Mouse (Mus musculus): ENCODE measurements at regions not wholly inside any gene's neighbourhood (a gene's known extent, or its start where the extent isn't known, plus 50 kb on each side); places are given as distances from the start of the nearest gene placed in this dataset.

GRCm38 (mm10) chr13:11432465-11433339 lies 674.0 kb downstream of the Ryr2 start:
- no peak overlapping the region for H3K4me3 ChIP-seq (ENCODE audit: low read depth, low read length)
- H3K9ac ChIP-seq (ENCODE audit: low read depth, poor library complexity, severe bottlenecking) = no peak overlapping the region
- H3K4me1 ChIP-seq (ENCODE audit: control insufficient read depth, insufficient read depth, low read length) = no peaks in the 10 kb centered on the region
- H3K36me3 ChIP-seq (ENCODE audit: control insufficient read depth, insufficient read depth, low read length, poor library complexity, severe bottlenecking) = no peaks in the 10 kb centered on the region
- no peaks in the 10 kb centered on the region for H3K27me3 ChIP-seq (ENCODE audit: control insufficient read depth, insufficient read depth, low read length, poor library complexity, severe bottlenecking)
- TF ChIP-seq EP300 (IDR thresholded peaks at IDR 0.05; ENCODE audit: insufficient read depth, low read depth, low read length) (no peak), CTCF (IDR thresholded peaks at IDR 0.05; ENCODE audit: low read depth, low read length) (no peak)
- H3K27ac ChIP-seq (ENCODE audit: insufficient read depth, low read length) = no peak overlapping the region
- H3K9me3 ChIP-seq (replicated peaks; ENCODE audit: control insufficient read depth, insufficient read depth, low read length, poor library complexity, severe bottlenecking) = no peaks in the 10 kb centered on the region

- no peak overlapping the region for H3K9ac ChIP-seq (ENCODE audit: low read depth, poor library complexity, severe bottlenecking)
- H3K27ac ChIP-seq (ENCODE audit: insufficient read depth, low read length) = no peak overlapping the region
- H3K36me3 ChIP-seq (ENCODE audit: control insufficient read depth, insufficient read depth, low read length, poor library complexity, severe bottlenecking) = no peaks in the 10 kb centered on the region
- no peaks in the 10 kb centered on the region for H3K27me3 ChIP-seq (ENCODE audit: control insufficient read depth, insufficient read depth, low read length, poor library complexity, severe bottlenecking)
- H3K9me3 ChIP-seq (replicated peaks; ENCODE audit: control insufficient read depth, insufficient read depth, low read length, poor library complexity, severe bottlenecking) = peaks cover 15% of the 10 kb centered on the region
- H3K4me3 ChIP-seq (ENCODE audit: low read depth, low read length) = no peak overlapping the region
- no peaks in the 10 kb centered on the region for H3K4me1 ChIP-seq (ENCODE audit: control insufficient read depth, insufficient read depth, low read length)
- no peak for TF ChIP-seq POLR2A (IDR thresholded peaks at IDR 0.05; ENCODE audit: insufficient read depth, low read length)
- no peak for TF ChIP-seq EP300 (IDR thresholded peaks at IDR 0.05; ENCODE audit: insufficient read depth, low read depth, low read length)
- TF ChIP-seq CTCF (IDR thresholded peaks at IDR 0.05; ENCODE audit: low read depth, low read length) = no peak
Observed at GRCm38 (mm10) chr13:11426820-11427219, 679.9 kb downstream of the Ryr2 start.

- no peaks in the 10 kb centered on the region for H3K9me3 ChIP-seq (replicated peaks; ENCODE audit: control insufficient read depth, insufficient read depth, low read length, poor library complexity, severe bottlenecking)
- H3K27ac ChIP-seq (ENCODE audit: insufficient read depth, low read length) = no peak overlapping the region
- H3K36me3 ChIP-seq (ENCODE audit: control insufficient read depth, insufficient read depth, low read length, poor library complexity, severe bottlenecking) = no peaks in the 10 kb centered on the region
- TF ChIP-seq CTCF (IDR thresholded peaks at IDR 0.05; ENCODE audit: low read depth, low read length) = no peak
- TF ChIP-seq EP300 (IDR thresholded peaks at IDR 0.05; ENCODE audit: insufficient read depth, low read depth, low read length) = no peak
- no peak for TF ChIP-seq POLR2A (IDR thresholded peaks at IDR 0.05; ENCODE audit: insufficient read depth, low read length)
- no peak overlapping the region for H3K9ac ChIP-seq (ENCODE audit: low read depth, poor library complexity, severe bottlenecking)
- H3K4me1 ChIP-seq (ENCODE audit: control insufficient read depth, insufficient read depth, low read length) = no peaks in the 10 kb centered on the region
- no peak overlapping the region for H3K4me3 ChIP-seq (ENCODE audit: low read depth, low read length)
- no peaks in the 10 kb centered on the region for H3K27me3 ChIP-seq (ENCODE audit: control insufficient read depth, insufficient read depth, low read length, poor library complexity, severe bottlenecking)
Observed at GRCm38 (mm10) chr13:11392027-11392426, 714.7 kb downstream of the Ryr2 start.

- no peak for TF ChIP-seq CTCF (IDR thresholded peaks at IDR 0.05; ENCODE audit: low read depth, low read length)
- no peak for TF ChIP-seq POLR2A (IDR thresholded peaks at IDR 0.05; ENCODE audit: insufficient read depth, low read length)
- no peak for TF ChIP-seq EP300 (IDR thresholded peaks at IDR 0.05; ENCODE audit: insufficient read depth, low read depth, low read length)
- H3K27ac ChIP-seq (ENCODE audit: insufficient read depth, low read length) = no peak overlapping the region
- H3K4me1 ChIP-seq (ENCODE audit: control insufficient read depth, insufficient read depth, low read length) = no peaks in the 10 kb centered on the region
- H3K9ac ChIP-seq (ENCODE audit: low read depth, poor library complexity, severe bottlenecking) = no peak overlapping the region
- H3K9me3 ChIP-seq (replicated peaks; ENCODE audit: control insufficient read depth, insufficient read depth, low read length, poor library complexity, severe bottlenecking) = peaks cover 9% of the 10 kb centered on the region
- H3K27me3 ChIP-seq (ENCODE audit: control insufficient read depth, insufficient read depth, low read length, poor library complexity, severe bottlenecking) = no peaks in the 10 kb centered on the region
- H3K36me3 ChIP-seq (ENCODE audit: control insufficient read depth, insufficient read depth, low read length, poor library complexity, severe bottlenecking) = no peaks in the 10 kb centered on the region
- no peak overlapping the region for H3K4me3 ChIP-seq (ENCODE audit: low read depth, low read length)
Observed at GRCm38 (mm10) chr13:11375452-11375851, 731.3 kb downstream of the Ryr2 start.

GRCm38 (mm10) chr13:11369456-11369855 lies 737.3 kb downstream of the Ryr2 start:
- no peak overlapping the region for H3K9ac ChIP-seq (ENCODE audit: low read depth, poor library complexity, severe bottlenecking)
- TF ChIP-seq POLR2A (IDR thresholded peaks at IDR 0.05; ENCODE audit: insufficient read depth, low read length) (no peak), EP300 (IDR thresholded peaks at IDR 0.05; ENCODE audit: insufficient read depth, low read depth, low read length) (no peak), CTCF (IDR thresholded peaks at IDR 0.05; ENCODE audit: low read depth, low read length) (no peak)
- H3K9me3 ChIP-seq (replicated peaks; ENCODE audit: control insufficient read depth, insufficient read depth, low read length, poor library complexity, severe bottlenecking) = no peaks in the 10 kb centered on the region; the same call in 1 of the 2 replicates
- H3K36me3 ChIP-seq (ENCODE audit: control insufficient read depth, insufficient read depth, low read length, poor library complexity, severe bottlenecking) = no peaks in the 10 kb centered on the region
- no peaks in the 10 kb centered on the region for H3K27me3 ChIP-seq (ENCODE audit: control insufficient read depth, insufficient read depth, low read length, poor library complexity, severe bottlenecking)
- no peak overlapping the region for H3K4me3 ChIP-seq (ENCODE audit: low read depth, low read length)
- no peak overlapping the region for H3K27ac ChIP-seq (ENCODE audit: insufficient read depth, low read length)
- H3K4me1 ChIP-seq (ENCODE audit: control insufficient read depth, insufficient read depth, low read length) = no peaks in the 10 kb centered on the region

- Histone ChIP-seq H3K4me1 (ENCODE audit: control insufficient read depth, insufficient read depth, low read length) (no peaks in the 10 kb centered on the region), H3K9ac (ENCODE audit: low read depth, poor library complexity, severe bottlenecking) (no peak overlapping the region), H3K36me3 (ENCODE audit: control insufficient read depth, insufficient read depth, low read length, poor library complexity, severe bottlenecking) (no peaks in the 10 kb centered on the region), H3K27ac (ENCODE audit: insufficient read depth, low read length) (no peak overlapping the region), H3K4me3 (ENCODE audit: low read depth, low read length) (no peak overlapping the region), H3K9me3 (replicated peaks; ENCODE audit: control insufficient read depth, insufficient read depth, low read length, poor library complexity, severe bottlenecking) (0 out of 2 replicates have a peak, but pooled peaks cover 2% of the 10 kb centered on the region), H3K27me3 (ENCODE audit: control insufficient read depth, insufficient read depth, low read length, poor library complexity, severe bottlenecking) (no peaks in the 10 kb centered on the region)
- TF ChIP-seq POLR2A (IDR thresholded peaks at IDR 0.05; ENCODE audit: insufficient read depth, low read length) (no peak), EP300 (IDR thresholded peaks at IDR 0.05; ENCODE audit: insufficient read depth, low read depth, low read length) (no peak), CTCF (IDR thresholded peaks at IDR 0.05; ENCODE audit: low read depth, low read length) (no peak)
Observed at GRCm38 (mm10) chr13:11362872-11363271, 743.9 kb downstream of the Ryr2 start.

Data from ES-Bruce4 (cell line).